Mouse (Mus musculus): ENCODE measurements at regions not wholly inside any gene's neighbourhood (a gene's known extent, or its start where the extent isn't known, plus 50 kb on each side); places are given as distances from the start of the nearest gene placed in this dataset.

DNA sequence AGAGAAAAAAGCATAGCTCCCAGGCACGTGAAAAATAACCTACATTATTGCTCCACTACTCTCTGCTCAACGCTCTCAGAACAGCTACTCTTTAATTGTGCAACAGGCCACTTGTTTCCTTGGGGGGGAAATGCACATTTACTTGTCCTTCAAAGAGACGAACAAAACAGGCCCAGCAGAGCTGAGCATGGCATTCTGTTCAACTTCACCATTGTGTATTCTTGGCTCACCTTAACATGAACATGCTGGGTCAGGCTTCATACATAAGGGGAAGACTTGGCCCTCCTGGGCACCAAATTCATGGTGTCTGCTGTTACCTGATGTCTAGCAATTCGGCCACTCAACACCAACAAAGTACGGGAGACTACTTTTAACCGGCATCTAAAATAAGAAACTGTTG is 618.3 kb downstream of the Ipo11 start:
- Histone ChIP-seq H3K27me3 (replicated peaks) (no peaks in the 10 kb centered on the region), H3K36me3 (replicated peaks; ENCODE audit: low read length) (no peaks in the 10 kb centered on the region), H3K4me3 (replicated peaks) (no peak overlapping the region), H3K9me3 (no peaks in the 10 kb centered on the region), H3K4me1 (no peaks in the 10 kb centered on the region)
- no peak for TF ChIP-seq GATA1 (IDR thresholded peaks at IDR 0.05; ENCODE audit: borderline replicate concordance, low read length)
- TF ChIP-seq FLI1 (IDR thresholded peaks at IDR 0.05; ENCODE audit: low read length), result no peak

GRCm38 (mm10) chr13:106317300-106317699 is 619.5 kb downstream of the Ipo11 start:
- H3K36me3 ChIP-seq (replicated peaks; ENCODE audit: low read length), result no peaks in the 10 kb centered on the region
- H3K27me3 ChIP-seq (replicated peaks), result no peaks in the 10 kb centered on the region
- H3K9me3 ChIP-seq, result no peaks in the 10 kb centered on the region
- H3K4me3 ChIP-seq (replicated peaks), result no peak overlapping the region
- TF ChIP-seq FLI1 (IDR thresholded peaks at IDR 0.05; ENCODE audit: low read length), result no peak
- no peak for TF ChIP-seq GATA1 (IDR thresholded peaks at IDR 0.05; ENCODE audit: borderline replicate concordance, low read length)
- H3K4me1 ChIP-seq, result no peaks in the 10 kb centered on the region

DNA sequence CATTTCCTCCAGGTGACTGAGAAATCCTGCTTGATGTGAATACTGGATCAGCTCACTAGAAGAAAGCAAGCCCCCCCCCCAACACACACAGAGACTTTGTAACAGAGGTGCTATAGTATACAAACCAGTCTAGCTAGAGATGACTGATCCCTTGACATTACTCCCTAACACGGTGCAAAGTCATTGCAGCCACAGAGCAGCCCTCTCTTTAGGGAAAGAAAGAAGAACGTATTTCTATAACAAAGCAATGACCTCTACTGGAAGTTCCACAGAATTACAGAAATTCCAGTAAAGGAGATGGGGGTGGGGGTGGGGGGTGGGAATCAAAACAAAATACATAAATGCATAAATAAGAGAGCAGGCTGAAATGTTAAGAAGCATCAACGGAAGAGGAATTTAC is 655.6 kb downstream of the Ipo11 start:
- H3K4me1 ChIP-seq, result no peaks in the 10 kb centered on the region
- H3K9me3 ChIP-seq, result peaks cover 6% of the 10 kb centered on the region; the same call in 1 of the 2 replicates
- no peaks in the 10 kb centered on the region for H3K27me3 ChIP-seq (replicated peaks)
- no peak overlapping the region for H3K4me3 ChIP-seq (replicated peaks)
- TF ChIP-seq FLI1 (IDR thresholded peaks at IDR 0.05; ENCODE audit: low read length), result no peak
- no peak for TF ChIP-seq GATA1 (IDR thresholded peaks at IDR 0.05; ENCODE audit: borderline replicate concordance, low read length)
- H3K36me3 ChIP-seq (replicated peaks; ENCODE audit: low read length), result no peaks in the 10 kb centered on the region

DNA sequence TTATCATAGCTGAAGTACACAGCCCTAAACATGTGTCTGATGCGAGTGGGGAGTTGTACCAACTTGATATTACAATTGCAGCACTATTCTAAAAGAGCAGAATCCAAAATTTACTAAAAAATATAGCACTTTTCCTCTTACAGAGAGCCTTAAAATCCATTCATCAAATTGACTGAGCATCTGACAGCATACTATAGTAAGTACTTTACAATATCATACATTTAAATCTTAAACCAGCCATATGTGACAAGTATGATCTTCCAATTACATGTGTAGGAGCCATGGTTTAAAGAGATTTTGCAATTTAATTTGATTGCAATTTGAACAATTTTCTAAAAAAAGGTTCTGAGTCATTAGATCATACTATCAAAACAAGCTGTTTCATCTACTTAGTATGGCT is 676.9 kb downstream of the Ipo11 start:
- Histone ChIP-seq H3K9me3 (no peaks in the 10 kb centered on the region), H3K36me3 (replicated peaks; ENCODE audit: low read length) (no peaks in the 10 kb centered on the region), H3K27me3 (replicated peaks) (no peaks in the 10 kb centered on the region), H3K4me3 (replicated peaks) (no peak overlapping the region), H3K4me1 (no peaks in the 10 kb centered on the region)
- TF ChIP-seq GATA1 (IDR thresholded peaks at IDR 0.05; ENCODE audit: borderline replicate concordance, low read length), result no peak
- no peak for TF ChIP-seq FLI1 (IDR thresholded peaks at IDR 0.05; ENCODE audit: low read length)

All from megakaryocyte, embryonic 14.5 days (primary cell).